Mouse (Mus musculus) left cerebral cortex, postnatal 10 days (tissue): ENCODE results near the gene Ovgp1. TPM values are rescaled to one million over a fixed set of nuclear protein-coding genes. Genes with fewer than 3 reads are reported as not detected.
A peak's percentile ranks its signal among the peaks of the same experiment; 100 is the strongest.

Source experiments
- DNase-seq, 2 experiments: peaks; one replicate each; pipeline ENCODE4 v3.0.0; 2021 to 2022; ENCODE audit warnings: low spot score in 2 of 2, mixed read lengths in 1 of 2; ENCODE audit errors: extremely low spot score in 1 of 2
- intact Hi-C: fragments of 180-260 bp; cut with DNase I; formaldehyde crosslinking; loops from one replicate; pipeline ENCODE4 v1.15.1; 2025
- total RNA-seq, 2 experiments: library from RNA; stranded (reverse); gene quantifications; 2 replicates each; pipeline ENCODE4 v1.2.3; 2021

The Ovgp1 gene
- total RNA-seq = 1 to 10 TPM; 1.9 to 2.3 TPM

DNA sequence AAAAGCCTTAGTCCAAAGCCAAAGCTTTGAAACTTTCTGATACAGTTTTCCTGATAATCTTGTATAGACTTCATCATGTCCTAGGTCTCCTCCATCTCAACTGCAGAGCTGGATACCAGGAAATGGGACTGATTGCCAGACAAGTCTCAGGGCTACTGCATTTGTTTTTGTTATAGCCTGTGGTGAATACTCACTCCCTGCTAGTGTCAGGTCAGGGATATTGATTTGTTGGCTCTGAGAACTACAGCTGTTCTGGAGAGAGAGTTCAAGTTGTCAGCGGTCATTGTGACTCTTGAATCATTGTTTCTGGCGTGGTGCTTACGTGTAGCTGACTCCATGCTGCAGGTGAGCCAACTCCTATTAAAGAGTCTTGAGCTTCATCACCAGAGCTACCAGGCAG is at the start of gene Ovgp1:
TSS of gene Ovgp1 (plus strand) at position 301 of the 400 bp plus-strand sequence.
- no peak for DNase-seq
- intact Hi-C loops = no loop called here

DNA sequence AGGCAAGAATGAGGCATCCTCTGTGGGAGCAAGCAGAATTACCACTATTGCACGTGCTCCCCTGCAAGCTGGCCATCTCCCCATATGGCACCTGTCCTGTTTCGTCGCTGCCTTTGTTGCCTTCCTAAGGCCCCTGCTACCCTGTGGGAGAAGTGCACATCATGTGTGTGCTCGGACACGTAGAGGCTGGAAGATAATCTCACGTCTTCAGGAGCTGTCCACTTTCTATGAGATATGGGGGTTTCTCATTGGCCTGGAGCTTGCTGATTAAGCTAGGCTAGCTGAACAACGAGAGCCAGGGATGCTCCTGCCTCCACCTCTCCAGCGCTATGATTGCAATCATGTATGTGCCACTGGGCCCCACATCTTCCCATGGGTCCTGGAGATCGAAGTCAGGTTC is 48.9 kb upstream of the Ovgp1 start:
- intact Hi-C loops = no loop called here

DNA sequence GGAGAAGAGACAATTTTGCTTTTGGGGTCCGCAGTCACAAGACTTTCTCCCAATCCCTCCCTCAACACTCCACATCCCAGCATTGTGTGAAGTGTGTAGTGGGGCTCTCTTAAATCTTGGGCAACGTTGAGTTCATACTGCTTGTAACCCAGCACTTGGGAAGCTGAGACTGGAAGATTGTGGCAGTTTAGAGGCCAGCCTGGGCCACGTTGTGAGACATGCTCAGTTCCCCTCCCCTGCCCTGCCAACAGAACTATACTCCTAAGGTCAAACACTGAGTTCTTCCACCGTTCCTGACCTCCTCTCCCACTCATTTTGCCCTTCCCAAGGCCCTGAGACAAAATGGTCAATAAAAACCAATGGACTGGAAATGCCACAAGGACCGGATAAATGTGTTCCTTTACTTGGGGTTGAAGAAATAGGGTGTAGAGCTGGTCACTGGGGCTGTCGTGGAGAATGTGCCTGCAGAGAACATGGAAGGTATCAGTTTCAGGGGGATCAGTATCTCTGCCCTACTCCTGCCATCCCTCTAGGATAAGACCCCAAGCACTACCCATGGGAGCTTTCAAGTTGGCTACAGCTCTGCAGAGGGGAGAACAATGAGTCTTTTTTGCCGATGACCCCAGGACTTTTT is 45.8 kb upstream of the Ovgp1 start:
- intact Hi-C loops = no loop called here

More for the DNA sequence above, 48.9 kb upstream of the Ovgp1 start:
- DNase-seq = no peak

DNA sequence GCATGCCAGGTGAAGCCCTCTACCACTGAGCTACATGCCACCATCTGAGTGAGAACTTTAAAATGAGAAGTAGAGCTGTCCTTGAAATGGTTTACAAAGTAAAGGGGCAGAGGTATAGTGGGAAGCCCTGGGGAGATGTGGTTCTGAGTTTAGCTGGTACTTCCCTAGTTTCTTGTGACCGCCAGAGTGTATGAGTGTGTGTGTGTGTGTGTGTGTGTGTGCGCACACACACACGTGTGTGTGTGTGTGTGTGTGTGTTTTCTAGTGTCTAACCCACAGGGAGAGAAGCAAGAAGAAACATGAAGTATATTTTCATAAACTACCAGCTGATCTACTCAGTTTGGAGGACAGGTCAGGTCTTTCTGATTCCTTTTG is 45.3 kb upstream of the Ovgp1 start:
- intact Hi-C loops = no loop called here
- no peak for DNase-seq

More for the DNA sequence above, 45.8 kb upstream of the Ovgp1 start:
- no peak for DNase-seq

DNA sequence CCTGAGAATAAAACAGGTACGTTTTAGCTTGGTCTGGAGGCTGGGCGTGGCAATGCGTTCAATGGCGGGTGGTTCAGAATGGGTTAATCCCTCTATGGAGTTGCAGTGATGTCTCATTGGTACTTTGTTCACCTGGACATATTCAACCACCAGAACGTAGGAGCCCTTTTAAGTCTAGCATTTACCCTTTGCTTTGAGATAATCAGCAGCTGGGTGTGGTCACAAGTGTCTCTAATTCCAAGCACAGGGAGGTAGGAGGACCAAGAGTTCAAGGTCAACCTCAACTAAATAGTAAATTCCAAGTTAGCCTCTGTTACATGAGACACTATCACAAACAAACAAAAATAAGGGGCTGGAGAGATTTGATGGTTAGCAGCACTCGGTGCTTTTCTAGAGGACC is 44.7 kb upstream of the Ovgp1 start:
- DNase-seq = no peak
- intact Hi-C loops = no loop called here

DNA sequence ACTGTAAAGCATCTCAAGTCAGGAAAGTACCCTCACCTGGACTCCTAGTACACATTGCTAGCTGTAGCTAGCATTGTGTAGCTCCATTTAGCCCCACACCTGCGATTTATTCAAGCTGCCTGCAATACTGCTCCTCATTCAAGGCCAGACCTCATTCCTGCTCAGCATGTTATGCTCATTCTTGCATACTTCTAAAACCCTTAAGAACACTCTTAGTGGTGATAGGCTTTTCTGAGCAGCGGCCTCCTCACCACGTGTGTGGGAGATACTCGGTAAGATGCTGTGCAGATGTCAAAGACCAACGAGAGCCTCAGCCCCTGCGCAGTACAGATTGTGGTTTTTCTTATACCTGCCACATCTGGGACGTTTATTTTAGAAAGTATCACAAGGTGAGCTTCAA is 43.7 kb upstream of the Ovgp1 start:
- DNase-seq = no peak
- intact Hi-C loops = no loop called here

DNA sequence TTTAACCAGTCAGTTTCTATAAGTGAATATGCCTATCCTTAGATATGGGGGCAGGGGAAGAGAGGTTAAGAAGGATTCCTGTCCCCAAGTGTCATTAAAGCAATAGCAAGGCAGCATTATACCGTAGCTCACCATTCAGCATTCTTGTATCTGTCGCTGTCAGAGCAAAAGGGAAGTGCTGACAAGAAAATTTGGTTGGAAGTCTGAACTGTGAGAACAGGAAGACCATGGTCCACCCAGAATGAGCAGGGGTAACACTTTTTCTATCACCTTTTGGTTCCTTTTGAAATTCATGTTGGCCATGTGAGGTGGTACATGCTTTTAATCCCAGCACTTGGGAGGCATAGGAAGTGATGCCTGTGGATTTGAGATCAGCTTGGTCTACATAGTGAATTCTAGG is 42.4 kb upstream of the Ovgp1 start:
- intact Hi-C loops = no loop called here

DNA sequence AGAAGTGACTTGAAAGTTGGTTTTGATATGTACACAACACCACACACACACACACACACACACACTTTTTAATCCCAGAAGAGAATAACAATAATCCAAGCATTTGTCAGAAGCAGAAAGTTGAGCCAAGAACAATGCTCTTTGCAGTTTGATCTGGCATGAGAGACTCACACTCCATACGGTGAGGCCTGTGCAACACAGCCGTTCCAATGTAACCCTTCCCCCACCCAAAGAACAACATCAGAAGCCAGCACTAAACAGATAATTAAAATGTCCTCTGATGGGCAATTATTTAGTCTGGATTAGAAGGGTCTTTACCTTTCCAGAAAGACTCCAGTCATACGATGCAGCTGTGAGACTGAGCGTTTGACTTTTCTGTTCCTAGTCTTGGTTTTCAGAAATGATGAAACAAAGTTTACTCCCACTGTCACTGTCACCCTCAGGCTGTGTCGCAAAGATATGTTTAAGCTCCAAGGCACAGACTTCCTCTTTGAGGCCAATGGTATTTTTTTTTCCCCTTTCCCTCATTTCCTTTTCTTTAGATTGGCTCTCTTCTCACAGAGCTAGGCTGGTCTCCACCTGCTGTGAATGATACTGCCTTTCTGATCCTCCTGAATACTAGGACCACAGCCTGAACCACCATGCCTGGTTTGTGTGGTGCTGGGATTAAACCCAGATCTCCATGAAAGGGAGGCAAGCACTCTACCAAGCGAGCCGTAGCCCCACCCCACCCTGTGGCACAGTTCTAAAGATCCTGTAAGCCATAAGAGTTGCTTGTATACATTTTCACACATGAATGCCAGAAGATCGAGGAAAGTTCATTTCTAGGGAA is 41.1 kb upstream of the Ovgp1 start, which contains the start of gene I830077J02Rik:
TSS of gene I830077J02Rik (minus strand) at position 425 of the 832 bp plus-strand sequence.
- intact Hi-C loops = no loop called here
- no peak for DNase-seq

More for the DNA sequence above, 42.4 kb upstream of the Ovgp1 start:
- DNase-seq = no peak

DNA sequence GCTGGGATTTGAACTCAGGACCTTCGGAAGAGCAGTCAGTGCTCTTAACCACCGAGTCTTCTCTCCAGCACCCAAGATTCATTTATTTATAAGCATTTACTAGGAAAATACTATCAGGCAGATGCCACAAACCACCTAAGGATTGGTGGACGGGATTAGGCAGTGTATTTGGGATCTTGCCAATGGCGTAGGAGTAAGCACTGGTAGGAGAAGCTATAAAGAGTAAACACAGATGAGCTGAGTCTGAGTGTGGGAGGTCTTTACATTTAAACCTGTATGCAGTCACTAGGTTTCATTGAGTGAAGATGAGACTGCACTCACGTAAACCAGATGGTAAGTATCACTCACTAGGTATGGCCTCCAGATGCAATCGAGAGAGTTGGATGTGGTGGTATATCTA is 39.6 kb upstream of the Ovgp1 start:
- intact Hi-C loops = no loop called here
- DNase-seq = no peak

DNA sequence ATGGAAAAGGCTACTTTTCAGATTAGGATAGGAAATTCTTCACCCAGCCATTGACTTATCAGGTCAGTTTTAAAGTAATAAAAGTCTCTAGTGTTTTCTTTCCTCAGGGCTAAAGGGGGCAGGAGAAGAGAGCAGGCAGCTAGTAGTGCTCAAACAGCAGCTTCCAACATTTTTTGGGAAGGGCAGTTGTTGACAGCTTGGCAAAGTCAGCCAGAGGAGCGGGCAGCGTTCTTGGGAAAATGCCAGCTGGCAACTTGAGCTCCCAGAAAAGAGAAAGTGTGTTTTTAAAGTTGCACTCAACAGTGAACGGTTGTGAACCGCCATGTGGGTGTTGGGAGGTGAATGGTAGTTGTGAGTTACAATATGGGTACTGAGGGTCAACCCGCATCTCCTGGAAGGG is 38.5 kb upstream of the Ovgp1 start:
- DNase-seq = peak; percentile 27 to 59
- intact Hi-C loops = no loop called here

DNA sequence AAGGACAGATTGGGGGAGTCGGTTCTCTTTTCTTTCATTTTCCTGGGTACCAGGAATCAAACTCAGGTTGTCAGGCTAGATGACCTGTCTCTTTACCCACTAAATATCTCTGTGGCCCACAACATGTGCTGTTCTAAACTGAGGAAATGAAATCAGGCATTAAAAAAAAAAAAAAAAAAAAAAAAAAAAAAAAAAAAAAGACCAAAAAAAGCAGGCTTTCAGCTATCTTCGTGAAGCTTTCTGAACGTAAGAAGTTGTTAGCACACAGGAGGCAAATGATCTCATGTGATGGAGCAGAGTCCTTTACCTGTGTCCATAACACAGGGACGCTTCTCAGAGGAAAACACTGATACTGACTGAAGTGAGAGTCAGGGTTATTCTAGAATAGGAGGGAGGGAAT is 37.4 kb upstream of the Ovgp1 start:
- DNase-seq = no peak

DNA sequence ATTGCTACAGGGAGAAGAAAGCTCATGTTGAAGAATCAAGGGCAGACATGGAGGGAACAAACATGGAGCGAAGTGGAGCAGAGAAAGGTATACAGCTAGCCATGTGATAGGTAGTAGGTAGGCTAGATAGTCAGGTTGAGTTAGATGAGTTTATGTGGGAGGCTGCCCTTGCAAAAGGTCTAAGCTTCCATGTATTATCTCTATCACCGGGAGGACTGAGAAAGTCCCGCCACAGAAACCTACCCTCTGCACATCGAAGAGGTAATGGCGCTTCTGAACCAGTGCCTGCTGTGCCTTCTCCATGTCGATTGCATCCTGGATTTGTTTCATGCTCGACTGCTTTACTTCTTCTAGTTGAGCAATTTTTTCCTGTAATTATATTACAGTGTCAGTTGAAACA is 22.2 kb upstream of the Ovgp1 start:
- intact Hi-C loops = no loop called here
- DNase-seq = no peak

More for the DNA sequence above, 37.4 kb upstream of the Ovgp1 start:
- intact Hi-C loops = no loop called here

DNA sequence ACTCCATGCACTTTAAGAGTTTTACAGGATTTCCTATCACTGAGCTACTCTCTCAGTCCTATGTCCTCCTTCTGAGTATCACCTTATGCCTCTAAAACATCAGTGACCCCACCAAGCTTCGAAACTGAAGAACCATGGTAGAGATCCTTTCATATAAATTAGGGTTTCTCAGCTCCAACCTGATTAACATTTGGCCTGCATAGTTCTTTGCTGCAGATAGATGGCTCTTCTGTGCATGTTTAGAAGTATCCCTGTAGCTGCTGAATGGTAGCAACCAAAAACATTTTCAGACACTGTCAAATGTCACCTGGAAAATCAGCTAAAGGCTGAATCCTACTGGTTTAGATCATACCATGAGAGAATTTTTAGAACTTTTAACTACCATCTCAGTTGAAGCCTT is 16.3 kb upstream of the Ovgp1 start:
- intact Hi-C loops = loop anchor here (5.0 kb wide), 1 partner anchor 270 kb away; the partner anchor contains the start of gene Ddx20
- DNase-seq = no peak

DNA sequence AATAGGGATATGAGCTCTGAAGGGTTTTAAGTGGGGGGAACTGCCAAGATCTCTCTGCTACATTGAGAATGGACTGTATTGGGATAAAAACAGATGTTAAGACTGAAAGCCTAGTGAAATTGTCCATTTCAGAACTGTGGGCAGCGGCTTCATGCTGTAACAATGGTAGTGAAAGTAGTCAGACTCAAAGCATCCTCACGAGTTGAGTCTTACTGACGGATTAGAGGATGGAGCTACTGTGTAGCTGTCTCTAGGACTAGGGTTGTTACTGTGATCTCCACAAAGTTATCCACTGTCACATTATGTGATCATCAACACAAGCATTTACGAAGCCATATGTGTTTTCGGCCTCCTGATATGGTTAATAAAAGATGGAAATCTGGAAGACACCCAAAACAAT is 15.3 kb upstream of the Ovgp1 start:
- no peak for DNase-seq
- intact Hi-C loops = loop anchor here (5.0 kb wide), 1 partner anchor 271 kb away; the partner anchor contains the start of gene Ddx20

DNA sequence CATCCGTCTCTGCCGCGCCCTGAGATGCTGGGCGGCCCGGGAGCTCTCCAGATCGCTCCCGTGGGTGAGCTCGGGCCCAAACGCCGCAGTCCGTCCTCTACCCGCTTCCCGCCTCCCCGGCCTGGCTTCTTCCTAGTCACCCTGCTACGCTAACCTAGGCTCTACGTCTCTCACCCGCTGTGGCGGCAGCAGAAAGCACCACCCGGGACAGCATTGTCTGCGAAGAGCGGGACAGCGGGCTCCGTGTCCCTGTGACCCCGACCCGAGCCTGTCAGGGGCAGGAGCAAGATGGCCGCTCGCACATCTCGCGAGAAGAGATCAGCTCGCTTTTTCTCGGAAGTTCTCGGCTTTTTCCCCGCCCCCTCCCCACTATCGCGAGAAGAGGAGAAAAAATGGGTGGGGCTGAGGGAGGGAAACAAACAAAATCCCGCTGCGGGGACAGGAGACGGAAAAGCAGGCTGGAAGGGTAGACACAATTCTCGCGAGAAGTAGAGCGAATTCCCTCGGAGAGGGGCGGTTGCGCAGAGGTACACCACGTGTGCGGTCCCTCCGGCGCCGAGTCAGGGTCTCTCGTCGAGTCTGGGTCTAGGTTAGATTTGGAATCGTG is 14.4 kb upstream of the Ovgp1 start, which contains the start of gene Wdr77:
TSS of gene Wdr77 (plus strand) at position 396 of the 607 bp plus-strand sequence.
- intact Hi-C loops = loop anchor here (5.0 kb wide), 1 partner anchor 272 kb away; the partner anchor contains the start of gene Ddx20
- DNase-seq = peak; percentile 96

DNA sequence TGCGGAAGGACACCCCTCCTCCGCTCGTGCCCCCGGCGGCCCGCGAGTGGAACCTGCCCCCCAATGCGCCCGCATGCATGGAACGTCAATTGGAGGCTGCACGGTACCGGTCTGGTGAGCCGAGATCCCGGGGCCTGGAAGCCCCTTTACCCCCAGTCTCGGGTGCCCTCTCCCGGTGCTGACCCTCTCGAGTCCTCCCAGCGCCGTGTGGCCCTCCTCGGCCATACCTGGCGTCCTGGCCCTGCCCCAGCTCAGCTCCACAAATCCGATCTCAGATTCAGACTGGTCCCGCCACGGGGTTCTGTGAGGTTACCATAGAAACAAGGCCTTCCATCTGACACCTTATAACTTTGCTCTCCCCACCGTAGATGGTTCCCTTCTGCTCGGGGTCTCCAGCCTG is 13.9 kb upstream of the Ovgp1 start:
- intact Hi-C loops = loop anchor here (5.0 kb wide), 1 partner anchor 272 kb away; the partner anchor contains the start of gene Ddx20

DNA sequence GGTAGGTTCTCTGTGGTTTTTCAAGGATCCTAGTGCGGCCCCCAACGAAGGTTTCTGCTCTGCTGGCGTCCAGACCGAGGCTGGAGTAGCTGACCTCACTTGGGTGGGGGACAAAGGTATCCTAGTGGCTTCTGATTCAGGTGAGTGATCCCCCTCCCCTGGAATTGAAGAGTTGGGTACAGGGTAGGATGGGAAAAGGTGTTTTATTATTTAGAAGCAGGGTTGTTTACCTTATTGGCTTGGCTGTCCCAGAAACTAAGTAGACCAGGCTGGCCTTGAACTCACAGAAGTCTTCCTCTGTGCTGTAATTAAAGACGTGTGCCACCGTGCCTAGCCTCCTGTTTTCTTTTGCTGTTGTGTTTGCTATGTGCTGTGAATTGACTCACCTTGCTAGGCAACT is 13.5 kb upstream of the Ovgp1 start, which contains the start of gene Atp5f1:
TSS of gene Atp5f1 (minus strand) at position 101 of the 400 bp plus-strand sequence.
- intact Hi-C loops = loop anchor here (5.0 kb wide), 1 partner anchor 273 kb away; the partner anchor contains the start of gene Ddx20
- DNase-seq = no peak

More for the DNA sequence above, 13.9 kb upstream of the Ovgp1 start:
- peak in 1 of 2 experiments; percentile 68 for DNase-seq

DNA sequence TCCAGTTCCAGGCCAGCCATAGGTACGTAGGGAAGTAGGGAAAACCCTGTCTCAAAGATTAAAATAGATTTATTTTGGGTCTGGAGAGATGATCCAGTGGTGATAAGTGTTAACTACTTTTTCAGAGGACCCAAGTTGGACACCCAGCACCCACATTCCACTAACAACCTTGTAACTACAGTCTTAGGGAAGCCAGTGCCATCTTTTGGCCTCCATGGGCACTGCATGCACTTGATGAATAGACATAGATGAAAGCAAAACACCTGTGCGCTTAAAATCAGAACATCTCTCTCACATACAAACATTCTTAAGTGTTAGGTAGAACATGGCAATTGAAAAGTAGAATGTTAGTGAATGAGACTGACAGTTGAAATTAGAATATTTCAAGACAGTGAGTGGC is 12.8 kb upstream of the Ovgp1 start:
- intact Hi-C loops = no loop called here
- DNase-seq = no peak

DNA sequence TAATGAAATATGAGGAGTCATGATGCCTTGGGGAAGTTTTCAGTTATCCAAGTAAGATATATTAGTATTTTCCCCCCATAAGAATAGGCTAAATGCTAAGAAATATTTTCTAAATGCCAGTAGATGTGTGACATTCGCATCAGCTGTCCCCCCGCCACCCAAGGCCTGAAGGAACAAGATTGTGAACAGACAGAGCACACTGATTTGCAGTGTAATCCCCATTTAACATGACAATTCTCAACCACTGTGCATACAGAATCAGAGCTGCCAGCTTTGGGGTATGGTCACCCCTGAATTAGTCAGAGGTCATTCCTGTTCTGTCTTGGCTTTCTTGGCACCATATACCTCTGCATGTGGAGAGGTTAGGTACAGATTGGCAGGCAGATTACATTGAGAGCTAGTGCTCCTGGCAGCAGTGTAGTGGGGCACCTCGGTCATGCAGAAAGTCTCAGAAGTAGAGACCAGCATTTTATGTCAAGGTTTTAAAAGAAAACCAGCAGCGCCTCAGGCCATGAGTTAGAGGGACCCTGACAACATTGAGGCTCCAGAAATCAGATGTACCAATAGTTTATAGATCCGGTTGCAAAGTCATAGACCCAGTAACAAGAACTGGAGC is 1.6 kb upstream of the Ovgp1 start:
- intact Hi-C loops = no loop called here
- DNase-seq = no peak
